Mouse (Mus musculus) c-Kit-positive CD71-positive TER-119-negative erythroid progenitor cells, embryonic 14.5 days (primary cell): ENCODE measurements around the gene H1f0.

Source experiments
- DNase-seq: peaks from one replicate; pipeline ENCODE4 v3.0.0-alpha.2; 2013; ENCODE audit warnings: low read depth

H1f0 gene

GRCm38 (mm10) chr15:79071117-79072039 lies 43.1 kb downstream of the H1f0 start:
- no peak for DNase-seq

- DNase-seq, result no peak
These were observed 45.5 kb downstream of the H1f0 start for GRCm38 (mm10) chr15:79073752-79074151.

GRCm38 (mm10) chr15:79074446-79074845 lies 46.2 kb downstream of the H1f0 start:
- no peak for DNase-seq

GRCm38 (mm10) chr15:79074913-79075532 lies 46.8 kb downstream of the H1f0 start, which contains the start of gene Eif3l:
Gene Eif3l, plus strand, starts transcription at chr15:79075179.
- peak; percentile 72 for DNase-seq

GRCm38 (mm10) chr15:79075658-79076365 lies 47.6 kb downstream of the H1f0 start:
- DNase-seq, result no peak

GRCm38 (mm10) chr15:79079567-79079966 lies 51.3 kb downstream of the H1f0 start:
- DNase-seq, result no peak
